ENCODE assay signal across 24 mouse cellular contexts in genomic region chr10:94630771-94631280, GRCm38 (mm10). TPM values are rescaled to one million over a fixed set of nuclear protein-coding genes. Genes with fewer than 3 reads are reported as not detected.
DNase-seq lines count a peak whose midpoint lies in the region; ATAC-seq and TF ChIP-seq lines count a peak whose summit lies in the region.
"Had no signal": no experiment of that assay in that cellular context is flagged by ENCODE, and none has a peak within 500 bp of the region (broad histone marks: within the 10 kb centered on the region; RNA-seq: fewer than 3 reads in every experiment).

No protein-coding gene starts in this region.

- ATAC-seq in midbrain, embryonic 11.5 days (ENCODE audit: low FRiP score), result no peak
- ATAC-seq in midbrain, postnatal 0 days (ENCODE audit: low FRiP score), result no peak
- ATAC-seq: forebrain, embryonic 13.5 days; forebrain, embryonic 16.5 days; hindbrain, postnatal 0 days; inflammation-experienced regulatory T-cells, adult 6 months had no signal

- TF ChIP-seq EP300 in CH12.LX (IDR thresholded peaks at IDR 0.05; ENCODE audit: low read length), result no peak

- H3K79me2 ChIP-seq in CH12.LX (replicated peaks; ENCODE audit: control insufficient read depth, extremely low read depth, insufficient read depth, poor library complexity, severe bottlenecking), result no peaks in the 10 kb centered on the region

- peak; percentile 77 for DNase-seq in midbrain, embryonic 11.5 days (ENCODE audit: low spot score, missing footprints)
- DNase-seq in midbrain, postnatal 0 days (ENCODE audit: low spot score), result no peak
- DNase-seq in CH12.LX (ENCODE audit: extremely low read depth) (no peak), NIH3T3 (ENCODE audit: low read depth) (peak; percentile 79), adipocyte (ENCODE audit: low spot score) (no peak)
- no peak for DNase-seq in cerebellum, adult 2 months
- DNase-seq: adrenal gland, adult 8-10 months; adrenal gland, postnatal 25 days; B cell, adult 2 months; cerebellum, adult 11-12 months; cerebellum, adult 9-10 months; cerebellum, postnatal 14 days; gastrocnemius, postnatal 10 days; gastrocnemius, postnatal 36 days; heart, postnatal 36 days; kidney, adult 11 months had no signal

- H3K9ac ChIP-seq in midbrain, embryonic 11.5 days (ENCODE audit: low read length), result no peak overlapping the region
- H3K9ac ChIP-seq in midbrain, postnatal 0 days (replicated peaks; ENCODE audit: low read length, poor library complexity, severe bottlenecking), result no peak overlapping the region
- no peak overlapping the region for H3K9ac ChIP-seq in CH12.LX (ENCODE audit: insufficient read depth, low read depth)
- H3K9ac ChIP-seq: forebrain, embryonic 13.5 days; hindbrain, embryonic 14.5 days had no signal

- no peak overlapping the region for H3K4me3 ChIP-seq in midbrain, embryonic 11.5 days (ENCODE audit: low read depth, low read length)
- no peak overlapping the region for H3K4me3 ChIP-seq in midbrain, postnatal 0 days (ENCODE audit: low read depth, low read length)
- H3K4me3 ChIP-seq in CH12.LX (replicated peaks in 1 of 3; ENCODE audit: low read depth in 2 of 3, low read length in 2 of 3, poor library complexity in 1 of 3), result no peak overlapping the region
- H3K4me3 ChIP-seq in cerebellum, adult 2 months (replicated peaks; ENCODE audit: insufficient read depth, low read depth, low read length), result no peak overlapping the region
- H3K4me3 ChIP-seq: forebrain, embryonic 10.5 days; forebrain, embryonic 13.5 days; hindbrain, embryonic 10.5 days had no signal

- dilution Hi-C loops in CH12.LX (cut with MboI; ENCODE audit: extremely low pct_ligation_motif_present, extremely low pct_unique_long_range_greater_than_20kb, low sequenced_read_pairs), result no loop called here

- H3K36me3 ChIP-seq in midbrain, embryonic 11.5 days (ENCODE audit: control insufficient read depth, insufficient read depth, low read length), result no peaks in the 10 kb centered on the region
- no peaks in the 10 kb centered on the region for H3K36me3 ChIP-seq in midbrain, postnatal 0 days (ENCODE audit: insufficient read depth, low read length)
- H3K36me3 ChIP-seq in CH12.LX (replicated peaks in 1 of 2; ENCODE audit: control insufficient read depth in 1 of 2, insufficient read depth in 1 of 2, low read length in 1 of 2), result no peaks in the 10 kb centered on the region
- H3K36me3 ChIP-seq: forebrain, embryonic 10.5 days; hindbrain, embryonic 10.5 days had no signal

- no peak for TF ChIP-seq POLR2A in CH12.LX (IDR thresholded peaks at IDR 0.05; ENCODE audit: low read depth, low read length)
- TF ChIP-seq POLR2A in cerebellum, adult 2 months (IDR thresholded peaks at IDR 0.05; ENCODE audit: borderline replicate concordance, insufficient read depth, low read length), result no peak

- no peak for TF ChIP-seq RAD21 in CH12.LX (IDR thresholded peaks at IDR 0.05; ENCODE audit: low read depth, low read length)

- H3K27ac ChIP-seq in midbrain, embryonic 11.5 days (ENCODE audit: low read depth, low read length), result no peak overlapping the region
- H3K27ac ChIP-seq in midbrain, postnatal 0 days (ENCODE audit: low read depth, low read length), result no peak overlapping the region
- H3K27ac ChIP-seq in CH12.LX (ENCODE audit: insufficient read depth, low read depth), result no peak overlapping the region
- H3K27ac ChIP-seq in cerebellum, adult 2 months (ENCODE audit: insufficient read depth, low read length), result no peak overlapping the region
- H3K27ac ChIP-seq: forebrain, embryonic 10.5 days; forebrain, embryonic 13.5 days; hindbrain, embryonic 10.5 days; hindbrain, embryonic 14.5 days; hindbrain, postnatal 0 days had no signal

- in situ Hi-C loops in CH12.LX (cut with MboI; ENCODE audit: low pct_ligation_motif_present, low pct_unique_long_range_greater_than_20kb, low sequenced_read_pairs), result no loop called here

- H3K27me3 ChIP-seq in midbrain, embryonic 11.5 days (ENCODE audit: control insufficient read depth, insufficient read depth, low read length), result no peaks in the 10 kb centered on the region
- H3K27me3 ChIP-seq in midbrain, postnatal 0 days (ENCODE audit: insufficient read depth, low read length), result no peaks in the 10 kb centered on the region
- no peaks in the 10 kb centered on the region for H3K27me3 ChIP-seq in CH12.LX (replicated peaks)
- no peaks in the 10 kb centered on the region for H3K27me3 ChIP-seq in cerebellum, adult 2 months (ENCODE audit: control insufficient read depth, insufficient read depth, low read length)
- H3K27me3 ChIP-seq: forebrain, embryonic 13.5 days had no signal

- no peak for TF ChIP-seq CTCF in midbrain, postnatal 0 days (IDR thresholded peaks at IDR 0.05)
- no peak for TF ChIP-seq CTCF in CH12.LX (conservative IDR thresholded peaks at IDR 0.05 in 1 of 2, IDR thresholded peaks at IDR 0.05 in 1 of 2; ENCODE audit: low read depth in 2 of 2, low read length in 2 of 2)
- TF ChIP-seq CTCF in cerebellum, adult 2 months (IDR thresholded peaks at IDR 0.05; ENCODE audit: borderline replicate concordance, insufficient read depth, low read depth, low read length), result no peak

- no peaks in the 10 kb centered on the region for H3K9me3 ChIP-seq in midbrain, embryonic 11.5 days (ENCODE audit: control insufficient read depth, low read length)
- no peaks in the 10 kb centered on the region for H3K9me3 ChIP-seq in midbrain, postnatal 0 days (ENCODE audit: low read length)
- H3K9me3 ChIP-seq in CH12.LX (replicated peaks; ENCODE audit: low read length), result no peaks in the 10 kb centered on the region
- H3K9me3 ChIP-seq: forebrain, embryonic 10.5 days; forebrain, embryonic 13.5 days; hindbrain, embryonic 10.5 days had no signal

- WGBS in midbrain, embryonic 11.5 days, result 70% methylated on average over 4 of the region's 4 CpGs
- WGBS in midbrain, postnatal 0 days, result 72% methylated on average over 4 of the region's 4 CpGs
- WGBS in cerebellum, adult 2 months, result 45% methylated on average over 4 of the region's 4 CpGs

- no peak overlapping the region for H3K4me2 ChIP-seq in midbrain, embryonic 11.5 days
- H3K4me2 ChIP-seq in midbrain, postnatal 0 days (ENCODE audit: low read depth, low read length, poor library complexity, severe bottlenecking), result no peak overlapping the region
- no peak overlapping the region for H3K4me2 ChIP-seq in CH12.LX (ENCODE audit: insufficient read depth, low read depth, poor library complexity, severe bottlenecking)
- H3K4me2 ChIP-seq: forebrain, embryonic 13.5 days; heart, embryonic 11.5 days; hindbrain, embryonic 14.5 days had no signal

- 0 out of 2 replicates have a peak, but pooled peaks cover 2% of the 10 kb centered on the region for H3K4me1 ChIP-seq in midbrain, embryonic 11.5 days (ENCODE audit: control insufficient read depth, insufficient read depth, low read length)
- no peaks in the 10 kb centered on the region for H3K4me1 ChIP-seq in midbrain, postnatal 0 days (ENCODE audit: insufficient read depth, low read length)
- no peaks in the 10 kb centered on the region for H3K4me1 ChIP-seq in CH12.LX (ENCODE audit: control insufficient read depth in 1 of 2, insufficient read depth in 2 of 2)
- H3K4me1 ChIP-seq in cerebellum, adult 2 months (ENCODE audit: control insufficient read depth, insufficient read depth, low read length), result no peaks in the 10 kb centered on the region
- H3K4me1 ChIP-seq: forebrain, embryonic 13.5 days had no signal

TF ChIP-seq in CH12.LX, 34 proteins besides CTCF, POLR2A, EP300 and RAD21:
- TF ChIP-seq BHLHE40 (IDR thresholded peaks at IDR 0.05; ENCODE audit: low read depth, low read length) (peak; percentile 22; the same call in 1 of the 2 replicates), MAFK (IDR thresholded peaks at IDR 0.05; ENCODE audit: insufficient replicate concordance, low read length) (no peak)

RNA-seq across cellular contexts. Expression of gene Cep83, which starts 57.6 kb away (rescaled TPM):
- 23.0 and 23.2 TPM in 2 replicates for polyA plus RNA-seq in midbrain, embryonic 11.5 days (2014; fragmentation: Nextera tagmentation; extraction: Ambion mirVana)
- 19.2 and 20.0 TPM in 2 replicates for total RNA-seq in midbrain, postnatal 0 days (2014; rRNA removed)
- 13.4 and 16.1 TPM in 2 replicates for polyA plus RNA-seq in midbrain, postnatal 0 days (2015; fragmentation: Nextera tagmentation; extraction: Ambion mirVana)
- 17.7 and 20.6 TPM in 2 replicates for total RNA-seq in CH12.LX (2012; rRNA removed)
- total RNA-seq in CH12.LX (2014; rRNA removed), result 32.1 and 39.4 TPM in 2 replicates
- polyA plus RNA-seq in CH12.LX (2012; ENCODE audit: insufficient read length, low read depth), result 44.0 and 46.9 TPM in 2 replicates
- polyA plus RNA-seq in cerebellum, adult 2 months (2012; rRNA removed), result 26.0 and 26.7 TPM in 2 replicates

Comparison
In these comparisons a context has a peak if more than half of its experiments do, and no peak if none do; other contexts are left out.
1. DNase-seq: peak in midbrain, embryonic 11.5 days (single experiment) and NIH3T3 (single experiment); none in midbrain, postnatal 0 days (single experiment), CH12.LX (single experiment), adipocyte (single experiment) and cerebellum, adult 2 months (0 of 2).